Mouse (Mus musculus) embryonic fibroblast, embryonic 13.5 days (primary cell): Measurements from ENCODE around the gene Tanc1. TPM values are rescaled to one million over a fixed set of nuclear protein-coding genes. Genes with fewer than 3 reads are reported as not detected.

Experiments used
- H3K27ac ChIP-seq: 2 replicates; pipeline ENCODE4 v1.5.1; 2012; ENCODE audit warnings: low read length, control low read depth, inconsistent platforms; ENCODE audit not compliant: insufficient read depth
- H3K4me1 ChIP-seq: 2 replicates; pipeline ENCODE4 v1.6.1; 2011; ENCODE audit warnings: low read length; ENCODE audit not compliant: control insufficient read depth, insufficient read depth
- H3K4me3 ChIP-seq: 2 replicates; pipeline ENCODE4 v1.5.1; 2011; ENCODE audit warnings: mild to moderate bottlenecking, control low read depth, low read length; ENCODE audit not compliant: insufficient read depth
- CTCF ChIP-seq: IDR thresholded peaks from 2 replicates; pipeline ENCODE4 v1.5.1; 2011; ENCODE audit warnings: mild to moderate bottlenecking, control low read depth, low read length, moderate library complexity, borderline replicate concordance; ENCODE audit not compliant: insufficient read depth
- POLR2A ChIP-seq: IDR thresholded peaks from 2 replicates; pipeline ENCODE4 v1.6.1; 2011; ENCODE audit warnings: low read depth, mild to moderate bottlenecking, control low read depth, low read length, moderate library complexity
- polyA plus RNA-seq: library from polyadenylated mRNA; stranded (reverse); fragments of >200 nt; gene quantifications from 2 replicates; pipeline ENCODE4 v1.2.4, GENCODE M21; 2011; ENCODE audit warnings: low read depth; ENCODE audit not compliant: missing spikeins, insufficient read length

Gene Tanc1
- polyA plus RNA-seq, 1 experiment = 66.1 TPM

GRCm38 (mm10) chr2:59612733-59613473, 1.1 kb downstream of the Tanc1 start:
- 0 out of 2 replicates have a peak, but pooled peaks have one; percentile 23 for TF ChIP-seq POLR2A
- no peak for TF ChIP-seq CTCF
- peak overlapping the region; percentile 78 for H3K27ac ChIP-seq
- peaks cover 31% of the 10 kb centered on the region for H3K4me1 ChIP-seq
- H3K4me3 ChIP-seq = peak overlapping the region; percentile 78

- H3K4me3 ChIP-seq = peak overlapping the region; percentile 78
- H3K4me1 ChIP-seq = peaks cover 28% of the 10 kb centered on the region
- TF ChIP-seq CTCF (no peak), POLR2A (peak; percentile 30)
- peak overlapping the region; percentile 78 for H3K27ac ChIP-seq
Observed at GRCm38 (mm10) chr2:59613474-59614019, 1.7 kb downstream of the Tanc1 start.

DNA sequence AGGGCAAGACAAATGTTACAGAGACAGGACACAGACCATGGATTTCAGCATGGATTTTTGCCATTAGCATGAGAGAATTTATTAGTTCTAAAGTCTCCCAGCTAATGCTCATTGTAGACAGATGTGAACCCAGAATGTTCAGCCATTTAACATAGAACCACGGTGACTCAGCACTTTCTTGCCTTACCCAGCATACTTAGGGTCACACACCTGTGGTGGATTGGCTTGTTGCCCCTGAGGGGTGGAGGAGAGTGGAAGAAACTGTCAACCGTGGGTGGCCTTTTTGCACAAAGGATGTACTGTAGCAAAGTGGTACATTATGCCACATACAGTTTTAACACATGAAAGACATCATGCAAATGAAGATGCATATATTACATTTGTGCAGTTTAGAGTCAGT, 5.0 kb downstream of the Tanc1 start:
- TF ChIP-seq CTCF (no peak), POLR2A (no peak)
- no peak overlapping the region for H3K4me3 ChIP-seq
- peaks cover 32% of the 10 kb centered on the region for H3K4me1 ChIP-seq
- H3K27ac ChIP-seq = peak overlapping the region; percentile 97

DNA sequence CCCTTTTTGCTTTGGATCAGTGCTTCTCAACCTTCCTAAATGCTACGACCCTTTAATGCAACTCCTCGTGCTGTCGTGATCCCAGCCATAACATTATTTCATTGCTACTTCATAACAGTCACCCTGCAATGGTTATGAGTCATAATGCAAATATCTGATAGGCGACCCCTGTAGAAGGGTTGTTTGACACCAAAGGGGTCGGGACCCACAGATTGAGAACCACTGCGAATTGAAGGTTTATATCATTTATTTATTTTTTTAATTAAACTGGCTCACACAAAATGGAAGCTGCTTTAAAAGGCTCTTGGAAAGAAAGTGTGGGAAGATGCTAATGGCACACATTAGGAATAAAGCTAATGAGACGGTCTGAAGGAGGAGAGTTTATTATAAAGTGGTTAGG, 7.2 kb downstream of the Tanc1 start:
- Histone ChIP-seq H3K27ac (0 out of 2 replicates have a peak overlapping the region, but pooled peaks have one; percentile 12), H3K4me1 (peaks cover 32% of the 10 kb centered on the region), H3K4me3 (no peak overlapping the region)
- TF ChIP-seq CTCF = no peak
- TF ChIP-seq POLR2A = no peak

GRCm38 (mm10) chr2:59620601-59621000, 8.8 kb downstream of the Tanc1 start:
- TF ChIP-seq CTCF = no peak
- TF ChIP-seq POLR2A = no peak
- no peak overlapping the region for H3K4me3 ChIP-seq
- H3K27ac ChIP-seq = no peak overlapping the region
- H3K4me1 ChIP-seq = peaks cover 25% of the 10 kb centered on the region

DNA sequence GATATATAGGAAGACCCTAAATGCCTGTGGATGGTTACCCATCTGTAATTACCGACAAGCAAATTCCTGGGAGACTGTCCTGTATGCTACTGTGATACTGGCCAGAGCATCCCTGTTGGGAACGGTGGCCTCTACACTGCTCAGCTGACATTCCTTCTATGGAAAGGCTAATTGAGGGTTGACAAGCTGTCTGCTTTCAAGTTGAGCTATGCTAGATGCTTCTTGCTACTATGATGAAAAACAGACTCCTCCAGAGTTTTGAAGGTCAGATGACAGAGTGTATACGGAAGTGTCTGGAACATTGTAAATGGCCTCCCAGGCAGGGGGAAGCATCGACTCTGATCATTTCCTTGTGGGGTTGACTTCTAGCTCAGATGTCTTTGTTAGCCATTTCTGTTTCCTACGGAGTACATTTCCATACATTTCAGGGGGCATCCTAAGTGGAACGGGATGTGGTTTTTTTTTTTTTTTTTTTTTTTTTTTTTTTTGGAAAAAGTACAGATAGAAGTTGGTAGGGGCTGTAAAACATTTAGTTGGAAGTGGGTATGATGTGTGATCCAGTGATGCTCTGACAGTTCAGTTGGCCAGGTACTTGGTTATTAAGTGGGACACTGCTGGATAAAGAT, 10.8 kb downstream of the Tanc1 start:
- Histone ChIP-seq H3K27ac (no peak overlapping the region), H3K4me3 (no peak overlapping the region), H3K4me1 (peaks cover 19% of the 10 kb centered on the region)
- TF ChIP-seq CTCF = no peak
- TF ChIP-seq POLR2A = no peak

DNA sequence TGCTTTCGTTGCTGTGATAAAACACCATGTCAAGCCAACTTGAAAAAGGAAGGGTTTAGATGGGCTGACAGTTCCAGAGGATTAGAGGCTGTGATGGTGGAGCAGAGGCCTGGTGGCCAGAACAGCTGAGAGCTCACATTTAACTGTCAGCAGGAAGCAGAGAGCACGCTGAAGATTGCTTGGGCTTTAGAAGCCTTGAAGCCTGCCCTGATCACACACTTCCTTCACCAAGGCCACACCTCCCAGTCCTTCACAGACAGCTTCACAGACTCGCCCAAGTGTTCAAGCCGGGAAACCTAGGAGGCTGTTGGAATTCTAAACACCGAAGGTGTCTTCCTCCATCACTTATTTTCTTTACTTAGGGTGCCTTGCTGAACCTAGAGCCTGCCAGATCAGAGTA, 12.0 kb downstream of the Tanc1 start:
- TF ChIP-seq POLR2A = no peak
- no peak for TF ChIP-seq CTCF
- Histone ChIP-seq H3K4me3 (no peak overlapping the region), H3K27ac (no peak overlapping the region), H3K4me1 (peaks cover 23% of the 10 kb centered on the region)

GRCm38 (mm10) chr2:59625416-59625815, 13.6 kb downstream of the Tanc1 start:
- Histone ChIP-seq H3K4me1 (peaks cover 34% of the 10 kb centered on the region), H3K4me3 (no peak overlapping the region), H3K27ac (no peak overlapping the region)
- TF ChIP-seq CTCF = no peak
- no peak for TF ChIP-seq POLR2A

DNA sequence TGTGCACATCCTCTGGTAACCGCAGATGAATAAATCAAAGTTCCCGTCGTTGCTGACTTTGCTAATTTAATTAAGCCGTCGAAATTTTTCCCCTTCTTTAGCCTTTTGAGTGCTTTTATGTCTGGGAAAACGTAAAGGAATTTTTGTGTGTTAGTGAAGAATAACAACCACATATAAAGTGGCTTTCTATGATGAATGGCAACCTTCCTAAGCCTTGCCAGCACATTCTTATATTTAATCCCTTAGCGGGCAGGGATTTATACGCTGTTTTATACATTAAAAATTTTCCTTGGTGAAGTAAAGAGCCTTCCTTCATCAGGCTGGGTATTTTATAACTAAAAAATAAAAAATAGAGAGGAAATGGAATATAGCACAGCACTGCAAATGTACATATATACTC, 14.1 kb downstream of the Tanc1 start:
- H3K4me1 ChIP-seq = peaks cover 38% of the 10 kb centered on the region
- no peak overlapping the region for H3K27ac ChIP-seq
- TF ChIP-seq POLR2A (no peak), CTCF (no peak)
- no peak overlapping the region for H3K4me3 ChIP-seq

- TF ChIP-seq POLR2A = no peak
- TF ChIP-seq CTCF = no peak
- H3K4me1 ChIP-seq = peaks cover 42% of the 10 kb centered on the region
- no peak overlapping the region for H3K4me3 ChIP-seq
- H3K27ac ChIP-seq = no peak overlapping the region
Observed at GRCm38 (mm10) chr2:59626422-59626821, 14.6 kb downstream of the Tanc1 start.
